Mouse (Mus musculus) mesoderm, embryonic 11.5 days (tissue): Measurements from ENCODE around the gene Rbfox2.

Experiments used
- DNase-seq: peaks from one replicate; pipeline ENCODE4 v3.0.0-alpha.2; 2012; ENCODE audit warnings: low read depth, low spot score

Gene Rbfox2

GRCm38 (mm10) chr15:77234296-77234695, 72.5 kb downstream of the Rbfox2 start:
- no peak for DNase-seq

GRCm38 (mm10) chr15:77230144-77230543, 76.7 kb downstream of the Rbfox2 start:
- no peak for DNase-seq

GRCm38 (mm10) chr15:77226831-77227354, 79.9 kb downstream of the Rbfox2 start:
- no peak for DNase-seq

DNA sequence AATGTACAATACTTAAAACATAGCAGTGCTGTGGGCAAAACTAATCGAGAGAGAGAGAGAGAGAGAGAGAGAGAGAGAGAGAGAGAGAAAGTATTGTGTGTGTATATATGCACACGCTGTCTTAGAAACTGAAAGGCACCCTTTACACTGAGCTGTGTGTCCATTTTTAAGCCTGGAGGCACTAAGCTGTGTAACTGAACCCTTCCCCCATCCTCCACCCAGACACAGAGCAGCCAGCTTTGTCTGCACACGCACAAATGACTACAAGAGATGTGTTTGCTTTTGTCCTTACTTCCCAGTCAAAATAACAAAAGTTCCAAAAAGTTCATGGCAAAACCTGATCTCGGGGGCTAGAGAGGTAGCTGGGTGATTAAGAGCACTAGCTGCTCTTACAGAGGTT, 80.9 kb downstream of the Rbfox2 start:
- no peak for DNase-seq

DNA sequence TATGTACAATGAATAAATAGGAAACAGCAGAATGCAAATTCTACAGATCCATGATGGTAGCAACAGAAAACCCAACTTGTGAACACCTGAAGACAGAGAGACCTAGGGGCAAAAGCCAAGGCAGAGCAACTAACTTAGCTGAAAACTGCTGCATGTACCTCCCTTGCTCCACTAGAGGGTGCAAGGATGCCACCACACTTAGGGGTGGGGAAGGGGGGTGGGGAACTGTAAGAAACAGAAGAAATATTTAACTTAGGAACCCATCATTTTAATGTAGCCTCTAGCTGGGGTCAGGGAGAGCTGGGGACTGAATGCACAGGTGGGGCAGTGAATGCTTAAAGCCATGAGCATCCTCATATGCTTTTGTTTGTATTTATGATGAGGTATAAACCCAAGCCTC, 81.5 kb downstream of the Rbfox2 start:
- peak; percentile 69 for DNase-seq

DNA sequence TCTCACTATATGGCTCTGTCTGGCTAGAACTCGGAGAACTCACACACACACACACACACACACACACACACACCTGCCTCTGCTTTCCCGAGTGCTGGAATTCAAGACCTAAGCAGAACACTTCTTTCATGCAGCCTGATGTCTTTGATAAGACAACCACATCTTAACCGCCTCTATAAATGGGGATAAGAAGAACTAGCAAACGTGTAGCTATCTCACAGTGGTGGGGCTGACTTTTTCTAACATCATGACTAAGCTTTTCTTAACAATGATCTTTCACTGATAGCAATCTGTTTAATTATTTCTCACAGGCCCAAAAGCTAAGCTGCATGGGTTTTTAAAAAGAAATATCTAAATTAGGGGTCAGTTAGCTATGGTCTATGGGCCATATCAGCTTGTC, 86.0 kb downstream of the Rbfox2 start:
- no peak for DNase-seq

DNA sequence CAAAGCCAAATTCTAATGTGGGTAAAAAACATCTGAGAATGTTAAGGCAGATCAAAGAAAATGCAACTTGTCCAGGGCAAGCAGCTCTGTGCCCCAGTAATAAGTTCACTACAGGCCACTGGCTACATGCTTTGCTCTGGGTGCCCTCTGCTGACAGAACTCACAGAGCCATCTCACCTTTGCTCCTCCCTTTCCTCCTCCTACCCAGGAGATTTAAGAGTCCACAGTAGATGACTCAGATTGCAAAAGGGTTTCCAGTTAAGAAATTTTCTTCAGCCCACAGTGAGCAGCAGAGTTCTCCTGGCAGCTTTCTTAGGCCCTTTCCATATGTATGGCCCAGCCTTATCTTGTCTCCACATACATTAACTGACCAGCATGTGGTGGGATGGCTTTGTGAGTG, 86.7 kb downstream of the Rbfox2 start:
- no peak for DNase-seq

DNA sequence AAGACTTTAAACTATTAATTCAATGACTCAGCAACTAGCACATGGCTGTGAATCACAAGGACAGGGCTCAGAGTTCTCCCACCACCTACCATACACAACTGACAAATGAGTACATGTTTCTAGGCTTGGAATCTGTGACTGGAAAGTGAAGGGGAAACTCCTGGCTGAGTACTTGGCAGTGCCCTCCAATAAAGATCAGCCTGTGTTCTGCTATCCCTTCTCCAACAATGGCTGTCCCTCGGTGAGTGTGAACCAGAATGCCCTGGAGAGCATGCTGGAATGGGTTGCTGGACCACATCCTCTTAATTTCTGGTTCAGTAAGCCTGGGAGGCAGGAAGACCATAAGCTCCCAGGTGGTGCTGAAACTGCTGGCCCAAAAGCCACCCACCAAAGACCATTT, 87.2 kb downstream of the Rbfox2 start:
- DNase-seq = no peak

DNA sequence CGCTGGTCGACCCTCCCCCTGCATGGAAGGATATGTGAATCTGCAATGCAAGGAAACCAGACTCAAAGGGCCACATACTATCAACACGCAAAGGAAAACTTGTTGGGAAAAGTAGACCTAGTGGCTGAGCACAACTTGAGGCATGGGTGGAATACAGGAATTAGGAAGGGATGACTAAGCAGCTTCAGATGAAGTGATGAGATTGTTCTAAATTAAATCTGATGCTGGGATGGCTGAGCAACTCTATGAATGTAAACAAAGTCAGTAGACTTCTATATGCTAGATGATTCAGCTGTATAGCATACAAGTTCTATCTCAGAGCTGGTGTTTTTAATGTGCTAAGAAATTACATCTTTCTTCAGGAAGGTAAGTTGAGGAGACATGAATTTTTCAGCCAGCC, 88.8 kb downstream of the Rbfox2 start:
- no peak for DNase-seq

GRCm38 (mm10) chr15:77217523-77217922, 89.3 kb downstream of the Rbfox2 start:
- no peak for DNase-seq

- DNase-seq = no peak
These were observed 90.1 kb downstream of the Rbfox2 start for GRCm38 (mm10) chr15:77216704-77217103.

DNA sequence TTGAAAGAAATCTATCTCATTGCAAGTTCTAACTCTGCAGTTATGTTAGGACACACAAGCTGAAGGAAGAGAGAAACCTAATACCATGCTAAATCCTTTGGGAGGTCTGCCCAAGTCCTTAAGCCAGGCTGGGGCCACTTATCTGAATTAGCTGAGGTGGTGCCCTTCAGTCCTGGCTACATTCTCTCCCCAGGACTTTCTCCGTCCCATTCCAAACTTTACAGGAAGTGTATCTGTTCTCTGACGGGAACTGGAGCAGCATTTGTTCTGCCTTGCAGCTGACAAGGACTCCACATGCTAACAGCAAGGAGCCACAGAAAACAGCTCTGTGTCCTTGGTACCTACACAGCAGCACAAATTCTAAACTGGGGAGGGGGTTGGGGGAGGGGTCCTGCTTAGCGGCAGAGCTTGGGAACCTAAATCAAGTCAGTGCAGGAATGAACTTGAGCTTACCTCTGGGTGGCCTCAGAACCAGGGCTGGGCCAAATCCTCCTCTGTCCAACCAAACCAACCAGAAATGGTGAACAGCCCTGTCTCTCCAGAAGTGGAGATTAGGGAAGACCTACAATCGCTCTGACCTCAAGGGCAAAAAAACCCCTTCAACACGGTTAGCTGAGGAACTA, 91.5 kb downstream of the Rbfox2 start:
- DNase-seq = peak; percentile 53

GRCm38 (mm10) chr15:77214410-77215107, 92.2 kb downstream of the Rbfox2 start:
- DNase-seq = peak; percentile 89

GRCm38 (mm10) chr15:77213829-77214228, 93.0 kb downstream of the Rbfox2 start:
- peak; percentile 39 for DNase-seq

DNA sequence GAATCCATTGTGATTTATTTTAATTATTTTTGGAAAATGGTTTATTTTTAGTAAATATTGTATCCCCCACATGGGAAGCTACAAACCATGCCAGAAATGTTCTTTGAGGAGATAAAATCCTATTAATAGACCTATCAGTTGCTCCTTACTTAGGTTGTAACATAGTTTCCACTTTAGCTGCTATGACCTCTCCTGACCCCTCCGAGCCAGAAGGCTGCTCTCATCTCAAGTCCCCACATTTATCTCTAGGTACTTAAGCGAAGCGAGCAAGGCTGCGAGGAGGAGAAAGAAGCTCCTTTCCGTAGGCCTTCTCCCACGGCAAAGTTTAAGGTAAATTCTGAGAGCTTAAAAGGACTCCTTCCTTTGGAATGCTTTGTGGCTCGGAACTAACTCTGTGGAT, 94.0 kb downstream of the Rbfox2 start:
- DNase-seq = no peak

- no peak for DNase-seq
These were observed 94.5 kb downstream of the Rbfox2 start for GRCm38 (mm10) chr15:77212217-77212757.

DNA sequence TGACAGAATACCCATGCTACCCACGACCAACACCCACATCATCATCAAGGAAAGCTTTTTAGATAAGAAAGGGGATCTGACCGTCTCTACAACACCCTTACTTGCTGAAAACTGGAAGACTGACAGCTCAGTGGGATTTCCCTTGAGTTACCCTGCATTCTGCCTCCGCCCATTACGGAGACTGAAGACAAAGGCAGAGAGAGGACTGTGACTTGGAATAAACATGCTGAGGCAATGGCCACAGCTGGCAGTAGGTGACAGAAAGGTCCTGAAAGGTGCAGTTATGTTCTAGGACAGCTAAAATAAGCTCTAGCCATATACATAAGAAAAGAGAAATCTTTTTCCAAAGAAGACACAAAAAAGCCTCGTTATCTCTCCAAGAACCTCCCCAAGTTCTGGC, 99.8 kb downstream of the Rbfox2 start:
- DNase-seq = no peak

- no peak for DNase-seq
These were observed 101.9 kb downstream of the Rbfox2 start for GRCm38 (mm10) chr15:77204951-77205350.

DNA sequence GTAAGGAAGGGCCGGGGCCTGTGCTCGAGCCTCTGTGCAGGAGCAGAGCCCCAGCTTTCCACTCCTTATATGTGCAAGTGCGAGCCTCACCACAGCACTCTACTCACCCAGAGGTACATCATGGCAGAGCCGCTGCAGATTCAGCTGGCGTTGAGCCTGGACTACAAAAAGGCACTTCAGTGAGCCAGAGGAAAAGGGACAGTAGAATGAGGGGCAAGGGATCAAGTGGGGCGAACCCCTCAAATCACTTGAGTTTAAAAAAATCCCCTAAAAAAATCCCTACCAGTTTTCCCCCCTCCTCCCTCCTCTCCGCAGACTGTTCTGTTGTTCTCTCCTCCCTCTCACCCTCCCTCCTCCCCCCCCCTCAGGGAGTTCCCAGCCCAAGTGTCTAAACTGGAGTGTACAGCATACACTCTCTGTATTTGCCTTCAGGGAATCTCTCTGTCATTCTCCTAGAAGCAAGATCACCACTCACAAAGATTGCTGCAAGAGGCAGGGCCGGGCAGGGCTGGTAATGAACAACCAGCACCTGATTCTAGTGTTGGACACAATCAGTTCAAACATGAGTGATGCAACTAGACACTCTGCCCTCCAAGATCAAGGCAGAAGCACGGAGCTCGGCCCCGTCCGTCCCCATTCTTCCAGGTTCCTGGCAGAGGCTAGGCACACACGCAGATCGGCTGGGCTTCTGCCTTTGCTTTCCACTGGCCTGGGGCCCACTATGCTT, 103.4 kb downstream of the Rbfox2 start:
- no peak for DNase-seq

DNA sequence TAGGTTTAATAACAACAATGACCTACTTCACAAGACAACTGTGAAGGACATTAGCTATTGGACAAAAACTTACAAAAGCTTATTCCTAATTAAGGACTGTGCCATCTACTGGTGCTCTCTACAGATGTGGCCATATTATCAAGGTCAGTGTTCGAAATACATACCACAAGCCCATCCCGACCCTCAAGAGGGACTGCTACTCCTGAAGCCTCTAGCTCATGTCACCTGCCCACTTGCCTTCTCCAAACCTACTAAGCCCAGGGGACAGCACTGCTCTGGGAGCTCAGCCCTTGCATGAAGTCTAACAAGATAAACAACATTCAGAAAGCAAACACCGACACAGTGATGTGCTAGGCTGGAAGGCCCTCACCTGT, 103.9 kb downstream of the Rbfox2 start:
- no peak for DNase-seq

DNA sequence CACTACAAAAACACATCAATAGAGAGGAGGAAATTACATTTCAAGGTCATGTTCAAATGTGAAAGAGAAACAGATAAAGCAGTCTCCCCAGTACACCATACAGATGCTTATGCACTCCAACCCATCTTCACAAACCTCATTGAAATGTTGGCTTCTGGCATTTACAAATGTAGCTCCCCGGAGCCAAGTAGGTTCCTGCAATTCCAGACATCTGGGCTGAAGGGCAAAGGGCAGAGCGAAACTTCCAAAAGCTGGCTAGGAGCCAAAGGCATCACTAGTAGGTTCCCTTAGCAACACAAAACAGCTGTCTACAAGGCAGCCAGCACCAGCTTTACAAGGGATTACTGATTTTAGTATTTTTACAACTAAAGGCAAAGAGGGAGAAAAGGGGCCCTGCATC, 104.6 kb downstream of the Rbfox2 start:
- DNase-seq = peak; percentile 94

DNA sequence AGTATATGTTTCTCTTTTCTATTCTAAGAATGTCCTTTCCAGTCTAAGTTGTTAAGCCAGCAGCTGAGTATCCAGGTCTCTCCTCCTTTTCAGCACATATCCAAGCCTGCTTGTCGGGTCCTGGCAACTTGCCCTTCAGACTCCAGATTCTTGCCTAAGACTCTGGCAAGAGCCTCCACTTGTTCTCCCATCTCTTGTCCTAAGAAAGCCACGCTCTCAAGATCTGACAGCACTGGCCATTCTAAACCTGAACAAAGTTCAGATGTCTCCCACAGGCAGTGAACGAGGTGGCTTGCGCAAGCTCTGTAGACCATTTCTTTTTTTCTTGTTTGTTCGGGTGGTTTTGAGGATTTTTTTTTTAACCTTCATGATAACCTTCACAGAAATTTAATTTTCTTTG, 110.0 kb downstream of the Rbfox2 start:
- no peak for DNase-seq
